Mouse (Mus musculus) heart, embryonic 10.5 days (tissue): Measurements from ENCODE around the gene Rmdn3. TPM values are rescaled to one million over a fixed set of nuclear protein-coding genes. Genes with fewer than 3 reads are reported as not detected.
A peak's percentile ranks its signal among the peaks of the same experiment; 100 is the strongest.

Experiments
- DNase-seq: peaks from one replicate; pipeline ENCODE4 v3.0.0-alpha.2; 2017; ENCODE audit warnings: low spot score
- H3K27ac ChIP-seq: fragments of 300-500 bp; sonication (generic); 2 replicates; pipeline ENCODE4 v1.5.1; 2016; ENCODE audit warnings: mild to moderate bottlenecking
- H3K27me3 ChIP-seq: fragments of 300-500 bp; sonication (generic); 2 replicates; pipeline ENCODE4 v1.6.1; 2016; ENCODE audit warnings: mild to moderate bottlenecking; ENCODE audit not compliant: poor library complexity, insufficient read depth, severe bottlenecking
- H3K36me3 ChIP-seq: fragments of 300-500 bp; sonication (generic); 2 replicates; pipeline ENCODE4 v1.6.1; 2016; ENCODE audit warnings: mild to moderate bottlenecking, moderate library complexity
- H3K4me1 ChIP-seq: fragments of 300-500 bp; sonication (generic); 2 replicates; pipeline ENCODE4 v1.6.1; 2016; ENCODE audit warnings: mild to moderate bottlenecking
- H3K4me3 ChIP-seq: fragments of 300-500 bp; sonication (generic); 2 replicates; pipeline ENCODE4 v1.5.1; 2016; ENCODE audit warnings: mild to moderate bottlenecking, moderate library complexity
- H3K9me3 ChIP-seq: fragments of 300-500 bp; sonication (generic); 2 replicates; pipeline ENCODE4 v1.6.1; 2016; ENCODE audit warnings: mild to moderate bottlenecking, moderate library complexity
- WGBS: fragments of 180-500 bp; shearing (Covaris S2); methylation state at CpG from one replicate; pipeline ENCODE4 v1.1.7; 2016; 5-methylcytosine and 5-hydroxymethylcytosine counted together
- polyA plus RNA-seq: library from polyadenylated mRNA; unstranded; fragments of >200 nt; fragmentation: Nextera tagmentation; extraction: Ambion mirVana; gene quantifications from 2 replicates; pipeline ENCODE4 v1.2.1, GENCODE M21; 2016

The Rmdn3 gene
- 36.4 and 43.8 TPM in 2 replicates for polyA plus RNA-seq

- peaks cover 34% of the 10 kb centered on the region for H3K4me1 ChIP-seq
Measured at GRCm38 (mm10) chr2:119156681-119157572, at the start of gene Rmdn3. Gene Rmdn3, minus strand, starts transcription at chr2:119157034.

GRCm38 (mm10) chr2:119203871-119204460, 47.1 kb upstream of the Rmdn3 start:
- H3K27ac ChIP-seq = no peak overlapping the region
- no peaks in the 10 kb centered on the region for H3K9me3 ChIP-seq
- WGBS = 73% methylated on average over 4 of the region's 4 CpGs
- H3K4me3 ChIP-seq = no peak overlapping the region
- H3K27me3 ChIP-seq = no peaks in the 10 kb centered on the region
- DNase-seq = no peak
- H3K36me3 ChIP-seq = no peaks in the 10 kb centered on the region
- peaks cover 4% of the 10 kb centered on the region; the same call in 1 of the 2 replicates for H3K4me1 ChIP-seq

More at GRCm38 (mm10) chr2:119156681-119157572, at the start of gene Rmdn3:
- Histone ChIP-seq H3K27ac (peak within 1 kb of the TSS; percentile 91), H3K4me3 (peak within 1 kb of the TSS; percentile 96), H3K27me3 (no peaks in the 10 kb centered on the region), H3K9me3 (no peaks in the 10 kb centered on the region), H3K36me3 (peaks cover 24% of the 10 kb centered on the region)
- 1% methylated on average over 57 of the region's 57 CpGs for WGBS
- peak; percentile 96 for DNase-seq

- 71% methylated on average over 5 of the region's 5 CpGs for WGBS
Measured at GRCm38 (mm10) chr2:119202914-119203453, 46.1 kb upstream of the Rmdn3 start.

GRCm38 (mm10) chr2:119198934-119199333, 42.1 kb upstream of the Rmdn3 start:
- H3K4me1 ChIP-seq = peaks cover 23% of the 10 kb centered on the region
- DNase-seq = no peak

More at GRCm38 (mm10) chr2:119202914-119203453, 46.1 kb upstream of the Rmdn3 start:
- Histone ChIP-seq H3K4me3 (no peak overlapping the region), H3K9me3 (no peaks in the 10 kb centered on the region), H3K4me1 (peaks cover 9% of the 10 kb centered on the region; the same call in 1 of the 2 replicates), H3K27ac (no peak overlapping the region), H3K36me3 (no peaks in the 10 kb centered on the region), H3K27me3 (no peaks in the 10 kb centered on the region)
- DNase-seq = no peak

GRCm38 (mm10) chr2:119198049-119198448, 41.2 kb upstream of the Rmdn3 start:
- 0 out of 2 replicates have a peak overlapping the region, but pooled peaks have one; percentile 8 for H3K27ac ChIP-seq

More at GRCm38 (mm10) chr2:119198934-119199333, 42.1 kb upstream of the Rmdn3 start:
- H3K9me3 ChIP-seq = no peaks in the 10 kb centered on the region
- no peaks in the 10 kb centered on the region for H3K27me3 ChIP-seq
- H3K4me3 ChIP-seq = no peak overlapping the region
- 68% methylated on average over 3 of the region's 3 CpGs for WGBS
- H3K27ac ChIP-seq = no peak overlapping the region
- H3K36me3 ChIP-seq = no peaks in the 10 kb centered on the region

GRCm38 (mm10) chr2:119197493-119197892, 40.7 kb upstream of the Rmdn3 start:
- Histone ChIP-seq H3K27me3 (no peaks in the 10 kb centered on the region), H3K36me3 (no peaks in the 10 kb centered on the region), H3K27ac (no peak overlapping the region), H3K4me1 (peaks cover 24% of the 10 kb centered on the region), H3K4me3 (no peak overlapping the region), H3K9me3 (no peaks in the 10 kb centered on the region)
- no peak for DNase-seq
- WGBS = 71% methylated on average over 1 of the region's 1 CpGs

More at GRCm38 (mm10) chr2:119198049-119198448, 41.2 kb upstream of the Rmdn3 start:
- Histone ChIP-seq H3K9me3 (no peaks in the 10 kb centered on the region), H3K4me1 (peaks cover 24% of the 10 kb centered on the region), H3K4me3 (no peak overlapping the region), H3K27me3 (no peaks in the 10 kb centered on the region), H3K36me3 (no peaks in the 10 kb centered on the region)
- no peak for DNase-seq
- WGBS = 15% methylated on average over 1 of the region's 1 CpGs

- Histone ChIP-seq H3K4me1 (peaks cover 24% of the 10 kb centered on the region), H3K9me3 (no peaks in the 10 kb centered on the region), H3K27me3 (no peaks in the 10 kb centered on the region), H3K36me3 (no peaks in the 10 kb centered on the region), H3K4me3 (no peak overlapping the region), H3K27ac (no peak overlapping the region)
- WGBS = 23% methylated on average over 4 of the region's 4 CpGs
- no peak for DNase-seq
Measured at GRCm38 (mm10) chr2:119196316-119197108, 39.7 kb upstream of the Rmdn3 start.

GRCm38 (mm10) chr2:119194140-119194539, 37.3 kb upstream of the Rmdn3 start:
- WGBS = 85% methylated on average over 5 of the region's 5 CpGs
- Histone ChIP-seq H3K9me3 (no peaks in the 10 kb centered on the region), H3K27me3 (no peaks in the 10 kb centered on the region), H3K4me1 (peaks cover 26% of the 10 kb centered on the region), H3K27ac (no peak overlapping the region), H3K36me3 (no peaks in the 10 kb centered on the region), H3K4me3 (no peak overlapping the region)
- no peak for DNase-seq

- H3K27ac ChIP-seq = no peak overlapping the region
- no peaks in the 10 kb centered on the region for H3K27me3 ChIP-seq
- no peak overlapping the region for H3K4me3 ChIP-seq
- H3K9me3 ChIP-seq = no peaks in the 10 kb centered on the region
- no peak for DNase-seq
- no peaks in the 10 kb centered on the region for H3K36me3 ChIP-seq
- peaks cover 9% of the 10 kb centered on the region; the same call in 1 of the 2 replicates for H3K4me1 ChIP-seq
- WGBS = 80% methylated on average over 5 of the region's 5 CpGs
Measured at GRCm38 (mm10) chr2:119190969-119191368, 34.1 kb upstream of the Rmdn3 start.

- DNase-seq = peak; percentile 89
- H3K4me3 ChIP-seq = peak overlapping the region; percentile 50
- WGBS = 9% methylated on average over 15 of the region's 15 CpGs
- peaks cover 9% of the 10 kb centered on the region; the same call in 1 of the 2 replicates for H3K36me3 ChIP-seq
- H3K4me1 ChIP-seq = peaks cover 8% of the 10 kb centered on the region; the same call in 1 of the 2 replicates
- H3K27me3 ChIP-seq = no peaks in the 10 kb centered on the region
- H3K27ac ChIP-seq = no peak overlapping the region
- no peaks in the 10 kb centered on the region for H3K9me3 ChIP-seq
Measured at GRCm38 (mm10) chr2:119189029-119189710, 32.3 kb upstream of the Rmdn3 start.

- H3K4me3 ChIP-seq = no peak overlapping the region
- no peaks in the 10 kb centered on the region for H3K9me3 ChIP-seq
- no peak overlapping the region for H3K27ac ChIP-seq
- no peaks in the 10 kb centered on the region for H3K4me1 ChIP-seq
- 86% methylated on average over 7 of the region's 7 CpGs for WGBS
- no peak for DNase-seq
- H3K27me3 ChIP-seq = no peaks in the 10 kb centered on the region
- H3K36me3 ChIP-seq = peaks cover 47% of the 10 kb centered on the region
Measured at GRCm38 (mm10) chr2:119182914-119183313, 26.1 kb upstream of the Rmdn3 start.
